Mouse (Mus musculus): ENCODE results near the gene Tagap.

- TF ChIP-seq EP300 (IDR thresholded peaks at IDR 0.05; ENCODE audit: low read depth) (no peak), CTCF (IDR thresholded peaks at IDR 0.05; ENCODE audit: low read depth) (no peak)
These were observed 25.8 kb upstream of the Tagap start for GRCm38 (mm10) chr17:7899961-7900360.
